Mouse (Mus musculus): ENCODE results near the gene Ccdc114. TPM values are rescaled to one million over a fixed set of nuclear protein-coding genes. Genes with fewer than 3 reads are reported as not detected.

The Ccdc114 gene
- total RNA-seq, 2 experiments from 2014 or later = 3.5 to 3.8 TPM

DNA sequence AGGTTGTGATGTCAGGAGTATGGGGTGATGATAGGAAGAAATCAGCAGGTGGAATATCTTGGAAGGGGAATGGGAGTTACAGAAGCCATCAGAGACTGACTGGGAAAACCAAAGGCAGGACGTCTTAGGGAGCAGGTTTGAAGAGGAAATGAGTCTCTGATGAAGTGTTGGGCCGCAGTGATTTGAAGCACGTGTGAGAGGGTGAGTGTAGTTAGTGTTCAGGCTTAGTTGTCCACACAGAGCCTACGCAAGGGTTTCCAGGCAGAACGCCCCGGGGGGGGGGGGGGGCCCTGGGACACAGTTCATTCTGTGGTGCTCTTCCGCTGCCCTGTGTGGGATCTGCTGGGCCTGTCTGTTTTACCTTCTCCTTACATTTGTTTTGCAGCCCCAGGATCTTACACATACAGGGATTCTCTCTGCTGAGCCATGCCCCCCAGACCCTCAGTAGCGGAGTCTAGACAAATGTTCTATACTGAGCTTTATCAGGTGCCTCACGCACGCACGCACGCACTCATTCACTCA lies 21.3 kb upstream of the Ccdc114 start:
- no peak for DNase-seq (ENCODE audit: low spot score in 2 of 2)
- Histone ChIP-seq H3K4me3 (no peak overlapping the region), H3K27ac (no peak overlapping the region)
- TF ChIP-seq CTCF (conservative IDR thresholded peaks at IDR 0.05) = no peak

DNA sequence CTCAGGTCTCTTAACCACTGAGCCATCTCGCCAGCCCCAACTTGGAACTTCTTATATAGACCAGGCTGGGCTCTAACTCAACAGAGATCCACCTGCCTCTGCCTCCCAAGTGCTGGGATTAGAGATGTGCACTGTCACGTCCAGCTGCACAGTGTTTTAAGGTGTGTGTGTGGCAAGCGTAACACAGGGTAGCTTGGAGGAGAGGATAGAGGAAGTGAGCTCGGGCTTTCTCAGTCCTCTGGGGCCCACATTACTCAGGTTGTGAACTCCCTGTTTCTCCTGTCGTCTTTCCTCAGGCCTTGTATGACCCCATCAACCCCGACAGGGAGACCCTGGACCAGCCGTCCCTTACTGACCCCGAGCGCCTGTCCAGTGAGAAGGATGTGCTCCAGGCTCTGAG lies 17.2 kb upstream of the Ccdc114 start:
- no peak for DNase-seq (ENCODE audit: low spot score in 2 of 2)
- H3K4me3 ChIP-seq = no peak overlapping the region
- no peak overlapping the region for H3K27ac ChIP-seq
- no peak for TF ChIP-seq CTCF (conservative IDR thresholded peaks at IDR 0.05)

DNA sequence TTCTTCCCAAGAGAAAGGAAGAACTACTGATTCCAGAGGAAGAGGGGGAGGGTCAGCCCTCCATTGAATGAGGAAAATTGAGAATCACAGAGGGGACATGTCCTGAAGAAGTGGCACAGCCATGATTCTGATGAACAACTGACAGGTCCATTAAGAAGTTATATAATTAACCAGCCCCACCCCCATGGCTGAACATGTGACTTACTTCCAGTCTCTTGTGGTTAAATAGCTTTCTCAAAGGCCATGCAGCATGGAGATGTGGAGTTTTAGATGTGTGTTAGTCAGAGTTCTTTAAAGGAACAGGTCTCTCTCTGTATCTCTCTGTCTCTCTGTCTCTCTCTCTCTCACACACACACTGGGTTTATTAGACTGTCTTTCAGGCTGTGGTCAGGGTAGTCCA lies 15.5 kb upstream of the Ccdc114 start:
- DNase-seq (ENCODE audit: low spot score in 2 of 2) = no peak
- TF ChIP-seq CTCF (conservative IDR thresholded peaks at IDR 0.05) = no peak
- Histone ChIP-seq H3K27ac (no peak overlapping the region), H3K4me3 (no peak overlapping the region)

DNA sequence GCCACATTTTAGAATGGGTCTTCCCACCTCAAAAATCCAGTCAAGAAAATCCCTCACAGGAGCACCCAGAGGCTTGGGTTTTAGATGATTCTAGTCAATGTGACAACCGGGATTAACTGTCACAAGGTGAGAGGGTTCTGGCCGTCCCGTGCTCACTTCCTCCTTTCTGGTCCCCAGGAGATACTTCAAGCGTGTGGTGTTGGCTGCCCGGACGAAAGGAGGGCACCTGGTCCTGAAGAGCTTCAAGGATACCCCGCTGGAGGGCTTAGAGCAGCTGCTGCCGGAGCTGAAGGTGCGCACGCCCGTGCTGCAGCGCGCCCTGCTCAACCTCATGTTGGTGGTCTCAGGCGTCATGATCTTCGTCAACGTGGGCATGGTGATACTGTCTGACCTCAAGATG lies 14.7 kb upstream of the Ccdc114 start:
- TF ChIP-seq CTCF (conservative IDR thresholded peaks at IDR 0.05) = no peak
- no peak overlapping the region for H3K4me3 ChIP-seq
- H3K27ac ChIP-seq = no peak overlapping the region
- DNase-seq (ENCODE audit: low spot score in 2 of 2) = no peak

DNA sequence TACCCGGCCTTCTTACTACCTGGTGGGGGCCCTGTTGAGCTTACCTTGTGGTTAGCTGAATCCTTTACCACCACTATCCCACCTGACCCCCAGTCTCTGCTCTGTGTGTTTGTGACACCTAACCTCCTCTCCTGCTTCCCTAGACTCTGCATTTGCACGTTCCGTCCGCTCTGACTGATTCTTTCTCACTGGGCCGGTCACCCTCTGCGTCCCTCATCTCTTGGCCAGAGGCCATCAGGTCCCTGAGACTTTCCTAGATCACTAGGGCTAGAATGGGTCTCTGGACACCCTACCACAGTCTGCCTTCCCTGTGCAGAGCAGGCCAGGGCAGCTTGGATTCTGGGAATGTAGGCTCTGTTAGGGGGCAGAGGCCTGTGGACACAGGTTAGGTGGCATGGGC lies 9.8 kb upstream of the Ccdc114 start:
- Histone ChIP-seq H3K4me3 (no peak overlapping the region), H3K27ac (no peak overlapping the region)
- TF ChIP-seq CTCF (conservative IDR thresholded peaks at IDR 0.05) = no peak
- DNase-seq (ENCODE audit: low spot score in 2 of 2) = no peak

DNA sequence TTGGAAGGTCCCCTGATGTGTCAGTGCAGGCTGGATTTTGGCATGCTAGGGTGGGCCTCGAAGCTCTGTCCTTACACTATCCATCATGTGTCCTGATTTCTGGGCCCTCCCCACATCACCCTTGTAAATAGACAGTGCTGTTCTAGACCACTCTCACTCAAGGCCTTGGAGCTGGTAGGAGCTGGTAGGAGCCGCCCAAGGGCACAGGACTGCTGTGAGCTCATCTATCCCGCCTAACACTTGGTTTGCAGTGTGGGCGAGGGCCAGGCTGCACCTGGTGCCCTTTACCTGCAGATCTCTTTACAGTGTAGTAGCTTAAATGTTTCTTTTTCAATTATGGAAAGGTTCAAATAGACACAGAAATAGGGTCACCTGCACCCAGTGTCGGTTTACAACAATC lies 8.9 kb upstream of the Ccdc114 start:
- Histone ChIP-seq H3K27ac (no peak overlapping the region), H3K4me3 (no peak overlapping the region)
- no peak for DNase-seq (ENCODE audit: low spot score in 2 of 2)
- no peak for TF ChIP-seq CTCF (conservative IDR thresholded peaks at IDR 0.05)

DNA sequence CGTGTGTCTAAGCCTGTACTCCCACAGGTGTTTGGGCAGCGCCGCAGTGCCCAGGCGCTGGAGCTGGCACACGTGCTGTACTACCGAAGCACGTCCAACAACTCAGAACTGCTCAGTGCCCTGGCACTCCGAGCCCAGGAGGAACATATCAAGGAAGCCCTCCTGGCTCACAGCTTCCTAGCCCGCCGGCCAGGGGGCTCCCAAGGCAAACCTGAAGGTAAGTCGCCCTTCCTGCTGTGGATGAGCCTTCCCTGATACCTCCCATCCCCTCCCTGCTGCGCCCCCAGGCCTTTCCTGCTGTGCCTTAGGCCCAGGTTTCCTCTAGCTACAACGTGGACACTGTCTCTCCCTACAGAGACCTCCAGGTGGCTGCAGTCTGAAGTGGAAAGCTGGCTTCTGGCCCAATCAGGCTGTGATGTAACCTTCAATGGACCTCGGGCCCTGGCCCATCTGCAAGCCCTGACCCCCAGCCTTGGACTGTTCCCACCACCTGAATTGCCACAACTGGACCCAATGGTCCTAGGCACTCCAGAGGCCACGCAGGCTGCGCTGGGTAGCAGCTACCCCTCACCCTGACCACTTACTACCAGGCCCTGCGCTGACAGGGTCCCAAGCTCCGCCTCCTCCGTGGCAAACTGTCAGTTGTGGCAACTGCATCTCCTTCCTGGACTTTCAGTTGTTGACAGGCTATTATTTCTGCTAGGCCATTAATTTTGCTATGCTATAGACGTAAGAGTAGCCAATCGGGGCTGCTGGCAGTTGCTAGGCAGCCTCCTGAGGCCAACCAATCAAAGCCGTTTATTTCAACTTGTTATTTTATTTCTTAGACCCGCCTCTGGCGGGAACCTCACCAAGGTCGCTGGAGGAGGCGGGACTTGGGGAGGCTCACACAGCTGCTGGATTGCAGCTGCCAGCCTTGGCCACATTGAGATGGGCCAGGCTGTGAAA lies 7.5 kb upstream of the Ccdc114 start:
- Histone ChIP-seq H3K27ac (peak overlapping the region; percentile 94), H3K4me3 (peak overlapping the region; percentile 53)
- no peak; the same call in 1 of the 2 replicates for TF ChIP-seq CTCF (conservative IDR thresholded peaks at IDR 0.05)
- peak; percentile 69 to 85 for DNase-seq (ENCODE audit: low spot score in 2 of 2)

DNA sequence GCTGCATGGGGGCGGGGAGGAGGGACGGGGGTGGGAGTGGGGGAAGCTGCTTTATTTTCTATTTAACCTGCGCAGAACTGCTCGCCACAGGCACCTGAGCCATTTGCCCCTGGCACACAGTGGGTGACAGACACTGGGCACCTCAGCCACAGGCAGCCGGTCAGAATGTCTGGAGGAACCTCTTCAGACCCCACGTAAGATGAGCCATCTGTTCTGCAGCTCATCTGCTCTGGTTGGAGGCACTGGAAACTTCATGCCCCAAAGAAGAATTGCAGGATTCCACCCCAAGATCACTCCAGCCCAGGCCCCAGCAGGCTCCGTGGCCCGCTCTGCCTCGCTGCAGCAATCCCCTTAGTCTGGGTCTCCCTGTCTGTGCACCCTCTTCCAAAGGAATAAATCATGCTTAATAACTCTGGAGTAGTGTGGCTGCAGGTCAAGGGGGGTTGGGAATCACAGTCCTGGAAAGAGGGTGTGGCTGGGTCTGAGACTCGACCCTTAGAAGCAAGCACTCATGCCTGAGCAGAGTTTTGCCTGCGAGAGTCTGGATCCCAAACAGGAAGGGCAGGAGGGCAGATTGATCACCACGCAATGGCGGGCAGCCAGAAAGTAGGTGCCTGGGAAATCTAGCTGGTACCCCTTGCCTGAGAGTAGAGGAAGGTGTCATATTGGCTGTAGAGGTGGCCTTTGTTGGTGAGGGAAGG lies 6.7 kb upstream of the Ccdc114 start:
- H3K27ac ChIP-seq = peak overlapping the region; percentile 94
- no peak for DNase-seq (ENCODE audit: low spot score in 2 of 2)
- no peak for TF ChIP-seq CTCF (conservative IDR thresholded peaks at IDR 0.05)
- H3K4me3 ChIP-seq = peak overlapping the region; percentile 53

DNA sequence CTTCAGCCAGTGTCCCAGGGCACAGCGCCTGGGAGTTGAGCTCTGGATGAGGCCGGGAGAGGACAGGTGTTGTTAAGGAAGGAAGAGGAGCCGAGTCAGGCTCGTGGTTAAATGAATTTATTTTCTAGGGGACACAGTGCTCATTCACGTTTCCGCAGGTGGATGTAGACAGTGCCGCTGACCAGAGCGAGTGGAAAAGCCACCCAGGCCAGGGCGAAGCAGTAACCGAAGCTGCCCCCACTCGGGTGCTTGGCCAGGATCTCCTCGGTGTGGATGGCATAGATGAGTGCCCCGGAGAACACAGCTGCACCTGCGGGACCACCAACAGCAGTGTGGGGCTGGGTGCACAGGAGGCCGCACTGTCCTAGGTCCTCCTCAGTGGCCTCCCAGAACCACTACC lies 5.9 kb upstream of the Ccdc114 start:
- no peak for TF ChIP-seq CTCF (conservative IDR thresholded peaks at IDR 0.05)
- no peak for DNase-seq (ENCODE audit: low spot score in 2 of 2)
- Histone ChIP-seq H3K4me3 (no peak overlapping the region), H3K27ac (peak overlapping the region; percentile 94; the same call in 1 of the 2 replicates)

DNA sequence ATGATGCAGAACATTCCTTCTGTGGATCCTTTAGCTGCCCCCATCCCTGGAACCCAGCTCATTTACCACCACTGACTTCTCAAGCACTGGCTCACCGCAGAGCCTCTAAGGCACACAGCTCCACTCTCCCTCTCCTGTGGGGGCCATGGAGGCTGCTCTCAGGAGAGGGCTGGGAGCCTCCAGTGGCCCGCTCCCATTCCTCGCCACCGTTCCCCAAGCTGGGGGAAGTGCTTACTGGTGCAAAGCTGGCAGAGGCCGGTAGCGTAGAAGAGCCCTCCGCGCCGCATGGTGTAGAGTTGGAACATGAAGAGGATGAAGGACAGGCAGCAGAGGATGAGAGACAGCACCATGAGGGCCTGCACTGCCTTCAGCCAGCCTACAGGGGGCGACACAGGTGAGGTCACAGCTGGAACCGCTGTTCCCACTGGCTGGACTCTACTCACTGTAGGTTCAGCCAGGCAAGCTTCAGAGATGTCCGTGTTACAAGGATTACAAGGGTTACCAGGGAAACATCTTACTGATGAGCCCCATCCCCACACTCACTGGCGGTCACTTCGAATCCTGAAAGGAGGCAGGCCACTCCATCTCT lies 4.7 kb upstream of the Ccdc114 start:
- Histone ChIP-seq H3K27ac (no peak overlapping the region), H3K4me3 (no peak overlapping the region)
- no peak for DNase-seq (ENCODE audit: low spot score in 2 of 2)
- TF ChIP-seq CTCF (conservative IDR thresholded peaks at IDR 0.05) = peak; percentile 68

DNA sequence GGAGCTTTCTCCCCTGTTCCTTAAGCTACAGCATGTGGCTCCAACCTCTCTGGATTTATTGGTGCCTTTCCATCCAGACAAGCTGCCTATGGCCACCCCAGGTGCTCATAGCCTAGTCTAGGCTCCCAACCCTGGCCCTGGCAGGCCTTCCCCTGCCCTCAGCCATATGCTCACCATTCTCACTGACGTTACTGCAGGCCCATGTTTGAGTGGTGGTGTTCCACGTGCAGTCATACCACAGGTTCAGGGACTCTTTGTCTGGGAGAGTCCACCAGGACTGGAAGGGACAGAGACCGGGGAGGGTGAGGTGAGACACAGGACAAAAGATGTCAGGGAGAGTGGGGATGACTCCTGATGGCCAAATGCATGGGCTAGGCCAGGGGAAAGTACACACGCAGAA lies 4.1 kb upstream of the Ccdc114 start:
- DNase-seq (ENCODE audit: low spot score in 2 of 2) = no peak
- Histone ChIP-seq H3K4me3 (no peak overlapping the region), H3K27ac (no peak overlapping the region)
- TF ChIP-seq CTCF (conservative IDR thresholded peaks at IDR 0.05) = no peak

DNA sequence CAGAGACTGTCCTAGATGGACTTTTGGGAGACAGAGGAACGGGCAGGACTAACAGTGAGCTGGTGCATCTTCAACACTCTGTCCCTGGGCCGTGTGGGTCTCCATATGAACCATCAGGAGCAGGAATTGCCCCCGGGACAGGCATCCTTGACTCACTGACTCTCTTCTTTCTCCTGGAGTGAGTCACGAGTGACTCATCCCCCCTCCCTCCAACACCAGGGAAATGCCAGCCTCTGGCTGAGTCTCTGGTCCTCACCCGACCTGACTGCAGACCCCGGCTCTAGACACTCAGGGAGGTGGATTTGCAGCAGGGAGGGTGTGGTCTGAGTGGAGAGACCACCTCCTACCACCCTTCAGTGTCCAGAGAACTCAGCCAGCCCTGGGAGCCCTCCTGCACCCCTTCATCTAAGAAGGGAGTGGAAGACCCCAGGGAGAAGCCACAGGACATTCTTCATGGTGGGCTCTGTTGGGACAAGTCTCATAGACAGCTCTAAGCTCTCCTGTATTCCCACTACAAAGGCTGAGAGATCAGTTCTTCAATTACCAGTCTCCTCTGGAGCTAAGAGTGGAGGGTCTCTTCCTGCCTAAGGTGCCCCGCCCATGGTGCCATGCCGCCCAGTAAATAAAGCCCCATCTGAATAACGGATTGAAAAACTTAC lies 3.2 kb upstream of the Ccdc114 start:
- peak overlapping the region; percentile 5; the same call in 1 of the 2 replicates for H3K4me3 ChIP-seq
- no peak for DNase-seq (ENCODE audit: low spot score in 2 of 2)
- peak overlapping the region; percentile 28; the same call in 1 of the 2 replicates for H3K27ac ChIP-seq
- no peak for TF ChIP-seq CTCF (conservative IDR thresholded peaks at IDR 0.05)
